Mouse (Mus musculus) left cerebral cortex, adult 8-10 months (tissue): ENCODE data around the gene Hspb6. TPM values are rescaled to one million over a fixed set of nuclear protein-coding genes. Genes with fewer than 3 reads are reported as not detected.
A peak's percentile ranks its signal among the peaks of the same experiment; 100 is the strongest.

Experiments used
- DNase-seq, 2 experiments: peaks; one replicate each; pipeline ENCODE4 v3.0.0; 2022; ENCODE audit warnings: low spot score in 2 of 2
- total RNA-seq, 4 experiments: library from RNA; stranded (reverse); gene quantifications; 2 replicates each; pipeline ENCODE4 v1.2.4; 2022

The Hspb6 gene
- total RNA-seq, 4 experiments from 2014 or later, result 5.5 to 8.1 (median 6.4) TPM

GRCm38 (mm10) chr7:30553021-30553589 is 1.1 kb downstream of the Hspb6 start:
- no peak for DNase-seq

- no peak for DNase-seq
These were observed 2.0 kb downstream of the Hspb6 start for GRCm38 (mm10) chr7:30553810-30554584.

GRCm38 (mm10) chr7:30556894-30557536 is 5.0 kb downstream of the Hspb6 start:
- no peak for DNase-seq

- DNase-seq, result no peak
These were observed 6.0 kb downstream of the Hspb6 start for GRCm38 (mm10) chr7:30557901-30558514.

GRCm38 (mm10) chr7:30558656-30559442 is 6.9 kb downstream of the Hspb6 start:
- no peak for DNase-seq

GRCm38 (mm10) chr7:30559443-30559954 is 7.5 kb downstream of the Hspb6 start, which contains the start of gene Lin37:
Gene Lin37, minus strand, starts transcription at chr7:30559838.
- peak; percentile 87 to 99 for DNase-seq

- DNase-seq, result no peak
These were observed 8.3 kb downstream of the Hspb6 start for GRCm38 (mm10) chr7:30560296-30560695.

- peak in 1 of 2 experiments; percentile 50 for DNase-seq
These were observed 10.6 kb downstream of the Hspb6 start for GRCm38 (mm10) chr7:30562526-30563116.

GRCm38 (mm10) chr7:30563117-30563905 is 11.3 kb downstream of the Hspb6 start, which contains the start of the genes U2af1l4, Gm49396 and Psenen:
Gene U2af1l4, plus strand, starts transcription at chr7:30563301.
Gene Gm49396, plus strand, starts transcription at chr7:30563344.
Gene Psenen, minus strand, starts transcription at chr7:30563627.
- DNase-seq, result peak; percentile 80 to 95

- DNase-seq, result no peak
These were observed 11.9 kb downstream of the Hspb6 start for GRCm38 (mm10) chr7:30563906-30564280.

- DNase-seq, result no peak
These were observed 13.1 kb downstream of the Hspb6 start, which contains the start of gene Igflr1 for GRCm38 (mm10) chr7:30564970-30565571. Gene Igflr1, plus strand, starts transcription at chr7:30565427.

GRCm38 (mm10) chr7:30566033-30566432 is 14.1 kb downstream of the Hspb6 start:
- DNase-seq, result no peak

- DNase-seq, result no peak
These were observed 15.6 kb downstream of the Hspb6 start for GRCm38 (mm10) chr7:30567555-30567954.

- DNase-seq, result no peak
These were observed 20.4 kb downstream of the Hspb6 start for GRCm38 (mm10) chr7:30572389-30572788.

GRCm38 (mm10) chr7:30572969-30573368 is 21.0 kb downstream of the Hspb6 start:
- DNase-seq, result no peak

GRCm38 (mm10) chr7:30579950-30580349 is 28.0 kb downstream of the Hspb6 start:
- DNase-seq, result no peak

GRCm38 (mm10) chr7:30581547-30581946 is 29.6 kb downstream of the Hspb6 start:
- no peak for DNase-seq

- DNase-seq, result no peak
These were observed 32.4 kb downstream of the Hspb6 start for GRCm38 (mm10) chr7:30584339-30584738.

- no peak for DNase-seq
These were observed 33.2 kb downstream of the Hspb6 start for GRCm38 (mm10) chr7:30585170-30585569.
